Mouse (Mus musculus): ENCODE measurements at regions not wholly inside any gene's neighbourhood (a gene's known extent, or its start where the extent isn't known, plus 50 kb on each side); places are given as distances from the start of the nearest gene placed in this dataset.

DNA sequence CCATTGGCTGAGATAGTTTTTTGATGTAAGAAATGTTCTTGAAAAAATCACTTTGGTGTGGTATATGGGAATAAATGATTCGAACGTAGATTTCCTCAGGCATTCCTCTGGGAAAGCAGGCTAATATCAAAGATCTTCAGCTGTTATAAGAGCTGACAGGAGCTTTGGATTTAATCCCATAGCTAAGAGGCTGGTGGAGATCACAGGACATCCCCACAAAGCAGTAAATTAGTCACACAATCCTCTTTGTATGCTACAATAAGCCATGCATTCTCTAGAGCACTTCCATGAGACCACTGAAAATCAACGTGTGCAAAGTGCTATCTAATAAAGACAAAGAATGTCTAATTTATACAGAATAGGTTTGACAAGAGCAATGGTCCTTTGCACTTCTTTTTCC is 643.9 kb upstream of the Impad1 start:
- WGBS = 58% methylated on average over 3 of the region's 3 CpGs
- no peak for DNase-seq (ENCODE audit: low read depth, low spot score)

Measured in large intestine, adult 2 months (tissue).